Mouse (Mus musculus) small intestine, adult 10 weeks (tissue): ENCODE results near the gene Acot5. TPM values are rescaled to one million over a fixed set of nuclear protein-coding genes. Genes with fewer than 3 reads are reported as not detected.

ENCODE experiments used
- polyA plus RNA-seq: library from polyadenylated mRNA; stranded (reverse); fragments of 350-450 nt; fragmentation: Illumina TruSeq; extraction: RNeasy Lipid Tissue Mini Kit (QIAGEN cat#74804); gene quantifications from one replicate; pipeline ENCODE4 v1.2.3, GENCODE M21; 2014; ENCODE audit warnings: low replicate concordance

Gene Acot5
- not detected for polyA plus RNA-seq

GRCm38 (mm10) chr12:84068986-84069385, at the start of gene Acot5:
Gene Acot5 (plus strand): TSS chr12:84069325.

DNA sequence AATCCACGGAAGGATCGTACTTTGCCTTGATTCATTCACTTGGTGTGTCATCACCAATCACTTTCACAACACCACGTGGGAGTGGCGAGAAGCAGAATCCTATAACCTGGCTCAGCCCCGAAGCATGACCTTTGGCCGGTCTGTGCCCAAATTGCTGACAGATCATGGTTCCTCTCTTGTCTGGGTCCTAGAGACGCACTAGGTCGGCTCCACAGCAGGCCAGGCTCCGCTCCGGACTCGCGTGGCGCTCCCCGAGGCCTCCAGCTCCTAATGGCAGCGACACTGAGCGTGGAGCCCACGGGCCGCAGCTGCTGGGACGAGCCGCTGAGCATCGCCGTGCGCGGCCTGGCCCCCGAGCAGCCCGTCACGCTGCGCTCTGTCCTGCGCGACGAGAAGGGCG, 30.9 kb upstream of the Acot5 start, which contains the start of gene Acot4:
Acot4 (plus strand) TSS at position 139 of the 400 bp plus-strand sequence.

GRCm38 (mm10) chr12:84038691-84039111, 30.4 kb upstream of the Acot5 start, which contains the start of gene Gm49366:
Gene Gm49366 (plus strand): TSS chr12:84038935.

GRCm38 (mm10) chr12:84051937-84052474, 17.1 kb upstream of the Acot5 start, which contains the start of gene Acot3:
Gene Acot3 (plus strand): TSS chr12:84052144.

DNA sequence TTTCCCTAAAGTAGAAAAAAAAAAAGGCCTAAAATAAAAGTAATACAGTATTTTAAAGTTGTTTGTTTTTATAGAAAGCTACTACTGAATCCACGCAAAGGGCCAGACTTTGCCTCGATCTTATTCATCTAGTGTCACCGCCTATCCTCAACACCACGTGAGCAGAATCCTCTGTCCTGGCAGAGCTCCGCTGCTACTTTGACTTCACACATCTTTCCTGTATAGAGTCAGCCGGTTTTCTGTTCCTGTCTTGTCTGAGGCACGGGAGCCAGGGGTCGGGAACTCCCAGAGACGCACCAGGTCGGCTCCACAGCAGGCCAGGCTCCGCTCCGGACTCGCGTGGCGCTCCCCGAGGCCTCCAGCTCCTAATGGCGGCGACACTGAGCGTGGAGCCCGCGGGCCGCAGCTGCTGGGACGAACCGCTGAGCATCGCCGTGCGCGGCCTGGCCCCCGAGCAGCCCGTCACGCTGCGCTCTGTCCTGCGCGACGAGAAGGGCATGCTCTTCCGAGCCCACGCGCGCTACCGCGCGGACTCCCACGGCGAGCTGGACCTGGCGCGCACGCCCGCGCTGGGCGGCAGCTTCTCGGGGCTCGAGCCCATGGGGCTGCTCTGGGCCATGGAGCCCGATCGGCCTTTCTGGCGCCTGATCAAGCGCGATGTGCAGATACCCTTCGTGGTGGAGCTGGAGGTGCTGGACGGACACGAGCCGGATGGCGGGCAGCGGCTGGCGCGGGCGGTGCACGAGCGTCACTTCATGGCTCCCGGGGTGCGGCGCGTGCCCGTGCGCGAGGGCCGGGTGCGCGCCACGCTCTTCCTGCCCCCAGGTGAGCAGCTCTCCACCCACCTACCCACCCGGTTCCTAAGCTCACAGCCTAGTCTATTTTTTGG, 31.7 kb downstream of the Acot5 start, which contains the start of gene Acot6:
Acot6 (plus strand) TSS at position 51 of the 889 bp plus-strand sequence.

DNA sequence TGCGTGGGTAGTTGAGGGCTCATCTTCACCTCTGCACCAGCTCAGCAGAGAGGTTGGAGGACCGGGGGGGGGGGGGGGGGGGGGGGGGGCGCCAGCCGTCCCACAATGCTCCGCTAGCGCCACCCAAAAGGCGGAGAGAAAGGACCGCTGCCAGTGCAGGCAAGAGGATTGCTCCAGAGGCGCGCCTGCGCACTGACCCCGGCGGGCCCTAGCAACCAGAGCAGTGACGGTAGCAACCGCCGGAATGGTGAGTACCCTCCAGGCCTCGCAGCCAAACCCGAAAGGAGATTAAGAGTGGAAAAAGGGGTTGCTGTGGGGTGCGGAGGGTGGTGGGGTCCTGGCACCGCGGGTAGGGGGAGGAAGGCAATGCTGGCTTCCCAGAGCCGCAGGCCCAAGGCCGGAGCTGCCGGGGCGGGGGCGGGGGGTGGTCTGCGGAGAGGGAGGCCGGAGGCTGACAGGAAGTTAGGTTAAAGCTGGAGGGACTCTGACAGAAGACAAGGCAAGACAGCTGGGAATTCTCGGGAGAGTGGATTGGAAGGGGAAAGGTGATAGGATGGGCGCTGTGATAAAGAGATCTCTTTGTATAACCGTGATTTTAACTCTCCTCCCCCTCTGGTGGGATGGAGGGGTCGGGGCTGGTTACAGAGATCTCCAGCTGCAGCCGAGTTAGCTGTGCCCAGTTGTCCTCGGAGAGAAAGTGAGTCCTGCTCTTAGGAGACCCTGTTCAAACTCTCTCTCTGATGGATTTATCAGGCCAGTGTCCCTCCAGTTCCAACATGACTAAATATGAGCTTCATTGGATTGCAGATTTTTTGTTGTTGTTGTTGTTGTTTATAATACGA, 45.2 kb downstream of the Acot5 start, which contains the start of gene Dnal1:
Dnal1 (plus strand) TSS at position 214 of the 842 bp plus-strand sequence.

Other genes with a start within 250 kb of the Acot5 start
- 56.8 TPM for gene Numb, start 147.4 kb upstream of the Acot5 start, polyA plus RNA-seq
- gene Riox1, start 118.7 kb upstream of the Acot5 start, polyA plus RNA-seq = 1.1 TPM
- not detected for gene Heatr4, start 84.5 kb upstream of the Acot5 start, polyA plus RNA-seq
- gene Acot2, start 81.5 kb upstream of the Acot5 start, polyA plus RNA-seq = 1.2 TPM
- gene Acot1, start 59.8 kb upstream of the Acot5 start, polyA plus RNA-seq = 9.7 TPM
- gene Acot4, start 30.9 kb upstream of the Acot5 start, polyA plus RNA-seq = 45.4 TPM
- gene Gm49366, start 30.4 kb upstream of the Acot5 start, polyA plus RNA-seq = not detected
- 0.45 TPM for gene Acot3, start 17.2 kb upstream of the Acot5 start, polyA plus RNA-seq
- gene Acot6, start 31.3 kb downstream of the Acot5 start, polyA plus RNA-seq = 6.0 TPM
- 6.5 TPM for gene Dnal1, start 45.0 kb downstream of the Acot5 start, polyA plus RNA-seq
- gene Pnma1, start 79.2 kb downstream of the Acot5 start, polyA plus RNA-seq = not detected
- 9.1 TPM for gene Elmsan1, start 149.6 kb downstream of the Acot5 start, polyA plus RNA-seq
- 119 TPM for gene Ptgr2, start 215.9 kb downstream of the Acot5 start, polyA plus RNA-seq
- gene Zfp410, start 247.5 kb downstream of the Acot5 start, polyA plus RNA-seq = 68.5 TPM